In the genomic region with DNA sequence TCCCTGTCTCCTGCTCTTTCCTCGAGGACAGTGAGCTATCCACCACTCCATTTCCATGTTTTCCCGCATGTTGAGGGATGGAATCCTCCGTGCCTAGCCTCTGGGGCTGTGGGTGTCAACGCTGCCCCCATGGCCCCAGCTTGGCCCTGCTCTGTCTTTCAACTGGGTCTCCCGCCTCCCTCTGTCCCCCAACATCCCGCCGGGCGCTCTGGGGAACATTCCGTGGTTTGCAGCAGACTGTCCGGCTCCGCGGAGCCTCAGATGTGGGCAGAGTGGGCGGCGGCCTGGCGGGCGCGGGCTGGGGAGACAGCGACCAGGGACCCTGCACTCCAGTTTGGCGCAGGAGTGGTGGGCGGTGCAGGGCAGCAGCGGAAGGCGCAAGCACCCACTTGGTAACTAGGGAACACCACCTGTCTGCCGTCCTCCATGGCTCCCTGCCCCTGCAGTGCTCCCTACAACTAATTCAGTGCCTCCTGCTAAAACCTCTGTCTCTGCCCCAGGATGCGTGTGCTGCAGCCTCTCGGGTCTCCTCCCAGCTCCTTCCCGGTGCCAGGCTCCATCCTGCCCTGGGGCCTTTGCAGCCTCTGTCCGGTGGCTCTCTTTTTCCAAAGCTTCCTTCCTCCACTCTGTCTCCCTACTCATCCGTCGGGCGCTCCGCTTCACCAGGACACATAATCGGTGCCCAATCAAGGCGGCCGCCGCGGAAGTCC, we compare ENCODE assay signal across 11 mouse cellular contexts. TPM values are rescaled to one million over a fixed set of nuclear protein-coding genes. Genes with fewer than 3 reads are reported as not detected.
DNase-seq lines count a peak whose midpoint lies in the region; ATAC-seq and TF ChIP-seq lines count a peak whose summit lies in the region.
"Had no signal": no experiment of that assay in that cellular context is flagged by ENCODE, and none has a peak within 500 bp of the region (broad histone marks: within the 10 kb centered on the region; RNA-seq: fewer than 3 reads in every experiment).

No protein-coding gene starts in this region.

- 7% methylated on average over 36 of the region's 36 CpGs for WGBS in embryonic facial prominence, embryonic 12.5 days

- no peak overlapping the region for H3K9ac ChIP-seq in embryonic facial prominence, embryonic 12.5 days
- H3K9ac ChIP-seq: liver, embryonic 14.5 days had no signal

- no peaks in the 10 kb centered on the region for H3K36me3 ChIP-seq in embryonic facial prominence, embryonic 12.5 days

- no peaks in the 10 kb centered on the region; the same call in 1 of the 2 replicates for H3K4me1 ChIP-seq in embryonic facial prominence, embryonic 12.5 days

- peak; percentile 17 for DNase-seq in gastrocnemius, adult 2 months
- no peak for DNase-seq in gastrocnemius, postnatal 4 days (ENCODE audit: low spot score in 2 of 2)
- peak; percentile 5 to 9 for DNase-seq in left cerebral cortex, adult 18-20 months (ENCODE audit: low spot score in 2 of 2)
- no peak for DNase-seq in left cerebral cortex, postnatal 25 days (ENCODE audit: low spot score in 2 of 2)
- peak; percentile 79 for DNase-seq in 3134 (ENCODE audit: extremely low read depth, insufficient read length, low spot score)
- DNase-seq in adrenal gland, postnatal 14 days: no peak
- DNase-seq in adrenal gland, adult 18-20 months (ENCODE audit: low spot score in 2 of 2): no peak
- DNase-seq: kidney, postnatal 14 days had no signal

- no peak overlapping the region for H3K4me3 ChIP-seq in gastrocnemius, adult 2 months
- 0 out of 2 replicates have a peak overlapping the region, but pooled peaks have one; percentile 2 for H3K4me3 ChIP-seq in embryonic facial prominence, embryonic 12.5 days

- intact Hi-C loops in gastrocnemius, adult 2 months (cut with DNase I): loop anchor here (5.0 kb wide), 1 partner anchor 165 kb away; no protein-coding TSS in a partner anchor
- intact Hi-C loops in left cerebral cortex, postnatal 25 days (cut with DNase I): loop anchor here (10.0 kb wide), 1 partner anchor 258 kb away; no protein-coding TSS in a partner anchor

- TF ChIP-seq CTCF in gastrocnemius, adult 2 months (IDR thresholded peaks at IDR 0.05): no peak

- H3K27me3 ChIP-seq in embryonic facial prominence, embryonic 12.5 days: peaks cover 69% of the 10 kb centered on the region

- no peak for ATAC-seq in embryonic facial prominence, embryonic 12.5 days (ENCODE audit: insufficient number of reproducible peaks, insufficient read depth, low FRiP score, low TSS enrichment)
- ATAC-seq: CD4-positive, CD25-positive, alpha-beta regulatory T cell, adult 4 months had no signal

- 0 out of 2 replicates have a peak overlapping the region, but pooled peaks have one; percentile 5 for H3K4me2 ChIP-seq in embryonic facial prominence, embryonic 12.5 days (replicated peaks)

- no peak overlapping the region for H3K27ac ChIP-seq in gastrocnemius, adult 2 months
- no peak overlapping the region for H3K27ac ChIP-seq in embryonic facial prominence, embryonic 12.5 days
- H3K27ac ChIP-seq: liver, embryonic 14.5 days had no signal

- no peaks in the 10 kb centered on the region for H3K9me3 ChIP-seq in embryonic facial prominence, embryonic 12.5 days

RNA-seq across cellular contexts. Expression of gene Nfic, which starts 3.0 kb away (rescaled TPM):
- 100 to 1,000 TPM; 207 to 215 TPM for total RNA-seq in gastrocnemius, adult 2 months (2021)
- total RNA-seq in gastrocnemius, postnatal 4 days (2021): 100 to 1,000 TPM; 274 to 335 TPM
- total RNA-seq in left cerebral cortex, adult 18-20 months (2021): 10 to 100 TPM; 84.7 to 91.7 TPM
- total RNA-seq in left cerebral cortex, postnatal 25 days (2021): 10 to 100 TPM; 81.1 to 87.3 TPM
- polyA plus RNA-seq in embryonic facial prominence, embryonic 12.5 days (2016; fragmentation: Nextera tagmentation; extraction: Ambion mirVana): 46.2 and 50.8 TPM in 2 replicates
- 90.1 and 104 TPM in 2 replicates for total RNA-seq in adrenal gland, postnatal 14 days (2021)
- total RNA-seq in adrenal gland, adult 18-20 months (2021): 10 to 100 TPM; 69.1 to 78.7 TPM

RNA-seq across cellular contexts. Expression of gene Celf5, which starts 30.1 kb away (rescaled TPM):
- total RNA-seq in gastrocnemius, adult 2 months (2021): under 1 TPM in 1 of 2 experiments, not detected in 1; 0.17 TPM
- total RNA-seq in gastrocnemius, postnatal 4 days (2021): under 1 TPM; 0.47 to 0.52 TPM
- 100 to 1,000 TPM; 242 to 259 TPM for total RNA-seq in left cerebral cortex, adult 18-20 months (2021)
- total RNA-seq in left cerebral cortex, postnatal 25 days (2021): 100 to 1,000 TPM; 285 to 286 TPM
- polyA plus RNA-seq in embryonic facial prominence, embryonic 12.5 days (2016; fragmentation: Nextera tagmentation; extraction: Ambion mirVana): 2.7 and 3.6 TPM in 2 replicates
- total RNA-seq in adrenal gland, postnatal 14 days (2021): 0.48 and 0.98 TPM in 2 replicates
- under 1 TPM; 0.42 to 0.50 TPM for total RNA-seq in adrenal gland, adult 18-20 months (2021)

RNA-seq across cellular contexts. Expression of gene Ncln, which starts 43.8 kb away (rescaled TPM):
- total RNA-seq in gastrocnemius, adult 2 months (2021): 10 to 100 TPM; 38.3 to 44.8 TPM
- 10 to 100 TPM; 59.3 to 61.3 TPM for total RNA-seq in gastrocnemius, postnatal 4 days (2021)
- 10 to 100 TPM; 68.1 to 85.1 TPM for total RNA-seq in left cerebral cortex, adult 18-20 months (2021)
- 10 to 100 TPM; 76.4 to 77.0 TPM for total RNA-seq in left cerebral cortex, postnatal 25 days (2021)
- polyA plus RNA-seq in embryonic facial prominence, embryonic 12.5 days (2016; fragmentation: Nextera tagmentation; extraction: Ambion mirVana): 81.9 and 82.9 TPM in 2 replicates
- total RNA-seq in adrenal gland, postnatal 14 days (2021): 102 and 107 TPM in 2 replicates
- total RNA-seq in adrenal gland, adult 18-20 months (2021): 100 to 1,000 TPM; 106 to 118 TPM

RNA-seq across cellular contexts. Expression of gene S1pr4, which starts 47.5 kb away (rescaled TPM):
- total RNA-seq in gastrocnemius, adult 2 months (2021): 1 to 10 TPM in 1 of 2 experiments, under 1 TPM in 1; 0.97 to 1.2 TPM
- total RNA-seq in gastrocnemius, postnatal 4 days (2021): under 1 TPM; 0.37 to 0.54 TPM
- under 1 TPM; 0.58 to 0.82 TPM for total RNA-seq in left cerebral cortex, adult 18-20 months (2021)
- under 1 TPM; 0.53 to 0.73 TPM for total RNA-seq in left cerebral cortex, postnatal 25 days (2021)
- 0.22 and 0.58 TPM in 2 replicates for polyA plus RNA-seq in embryonic facial prominence, embryonic 12.5 days (2016; fragmentation: Nextera tagmentation; extraction: Ambion mirVana)
- 2.3 and 7.4 TPM in 2 replicates for total RNA-seq in adrenal gland, postnatal 14 days (2021)
- 1 to 10 TPM; 1.3 to 1.4 TPM for total RNA-seq in adrenal gland, adult 18-20 months (2021)

RNA-seq across cellular contexts. Expression of gene Smim24, which starts 59.5 kb away (rescaled TPM):
- total RNA-seq in gastrocnemius, adult 2 months (2021): not detected
- total RNA-seq in gastrocnemius, postnatal 4 days (2021): under 1 TPM; 0.91 to 0.98 TPM
- 1 to 10 TPM; 1.1 to 1.2 TPM for total RNA-seq in left cerebral cortex, adult 18-20 months (2021)
- total RNA-seq in left cerebral cortex, postnatal 25 days (2021): 1 to 10 TPM in 1 of 2 experiments, under 1 TPM in 1; 0.89 to 1.5 TPM
- polyA plus RNA-seq in embryonic facial prominence, embryonic 12.5 days (2016; fragmentation: Nextera tagmentation; extraction: Ambion mirVana): 3.1 and 3.4 TPM in 2 replicates
- 0.94 and 1.9 TPM in 2 replicates for total RNA-seq in adrenal gland, postnatal 14 days (2021)
- total RNA-seq in adrenal gland, adult 18-20 months (2021): 1 to 10 TPM; 1.1 to 1.2 TPM

Comparison
In these comparisons a context has a peak if more than half of its experiments do, and no peak if none do; other contexts are left out.
1. DNase-seq: peak in gastrocnemius, adult 2 months (single experiment), left cerebral cortex, adult 18-20 months (2 of 2) and 3134 (single experiment); none in gastrocnemius, postnatal 4 days (0 of 2), left cerebral cortex, postnatal 25 days (0 of 2), adrenal gland, postnatal 14 days (single experiment) and adrenal gland, adult 18-20 months (0 of 2).
2. RNA of gene Celf5, which starts 30.1 kb away (total RNA-seq): 285 to 286 TPM in left cerebral cortex, postnatal 25 days and 242 to 259 TPM in left cerebral cortex, adult 18-20 months; 0.47 to 0.52 TPM in gastrocnemius, postnatal 4 days, 0.42 to 0.50 TPM in adrenal gland, adult 18-20 months, 0.48 to 0.98 TPM in adrenal gland, postnatal 14 days and 0.17 TPM in gastrocnemius, adult 2 months; every median in the first group is over 100 times any median in the second.